Mouse (Mus musculus) urinary bladder, postnatal 36 days (tissue): ENCODE data around the gene Srrt.

Experiments
- DNase-seq, 2 experiments: peaks; one replicate each; pipeline ENCODE4 v3.0.0; 2022; ENCODE audit warnings: low spot score in 2 of 2, mixed read lengths in 1 of 2

The Srrt gene

DNA sequence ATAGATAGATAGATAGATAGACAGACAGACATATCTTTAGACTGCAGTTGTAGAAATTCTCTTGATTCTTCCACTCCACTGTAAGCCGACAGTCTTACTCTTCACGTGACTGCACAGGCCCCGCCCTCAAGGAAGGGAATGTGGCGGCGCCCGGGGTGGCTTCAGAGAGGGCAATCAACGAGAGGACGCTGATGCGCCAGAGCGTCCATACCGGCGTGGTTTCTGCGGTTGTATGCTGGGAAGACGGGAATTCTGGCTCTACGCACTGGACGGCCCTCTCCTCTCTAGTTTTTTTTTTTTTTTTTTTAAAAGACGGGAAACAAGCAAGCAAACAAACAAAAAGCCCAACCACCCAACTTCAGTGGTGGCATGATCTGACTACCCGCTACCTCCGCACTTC lies 30.8 kb upstream of the Srrt start:
- DNase-seq = peak; percentile 83 to 94

DNA sequence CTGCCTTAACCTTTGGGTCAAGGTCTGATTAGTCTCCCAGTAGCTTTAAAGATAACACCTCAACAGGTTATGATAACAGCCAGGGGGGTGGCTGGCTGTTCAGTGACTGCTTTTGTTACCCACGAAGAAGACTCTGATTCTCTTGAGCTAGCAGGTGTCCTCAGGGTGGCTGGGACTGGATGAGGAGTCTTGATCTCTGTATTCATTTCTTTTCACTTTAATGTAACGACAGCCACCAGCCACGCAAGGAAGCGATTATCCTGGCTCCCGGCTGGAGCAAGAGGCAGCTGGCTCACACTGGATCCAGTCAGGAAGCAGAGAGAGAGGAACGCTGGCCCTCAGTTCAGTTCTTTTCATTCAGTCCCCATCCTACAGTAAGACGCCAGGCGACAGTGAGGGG lies 29.7 kb upstream of the Srrt start:
- DNase-seq = no peak

- no peak for DNase-seq
Observed at GRCm38 (mm10) chr5:137335066-137335465, 27.6 kb upstream of the Srrt start.

- DNase-seq = no peak
Observed at GRCm38 (mm10) chr5:137334317-137334716, 26.8 kb upstream of the Srrt start.

GRCm38 (mm10) chr5:137333512-137334174 lies 26.2 kb upstream of the Srrt start, which contains the start of gene Slc12a9:
Slc12a9 (minus strand) TSS chr5:137333597.
- peak; percentile 93 to 95 for DNase-seq

DNA sequence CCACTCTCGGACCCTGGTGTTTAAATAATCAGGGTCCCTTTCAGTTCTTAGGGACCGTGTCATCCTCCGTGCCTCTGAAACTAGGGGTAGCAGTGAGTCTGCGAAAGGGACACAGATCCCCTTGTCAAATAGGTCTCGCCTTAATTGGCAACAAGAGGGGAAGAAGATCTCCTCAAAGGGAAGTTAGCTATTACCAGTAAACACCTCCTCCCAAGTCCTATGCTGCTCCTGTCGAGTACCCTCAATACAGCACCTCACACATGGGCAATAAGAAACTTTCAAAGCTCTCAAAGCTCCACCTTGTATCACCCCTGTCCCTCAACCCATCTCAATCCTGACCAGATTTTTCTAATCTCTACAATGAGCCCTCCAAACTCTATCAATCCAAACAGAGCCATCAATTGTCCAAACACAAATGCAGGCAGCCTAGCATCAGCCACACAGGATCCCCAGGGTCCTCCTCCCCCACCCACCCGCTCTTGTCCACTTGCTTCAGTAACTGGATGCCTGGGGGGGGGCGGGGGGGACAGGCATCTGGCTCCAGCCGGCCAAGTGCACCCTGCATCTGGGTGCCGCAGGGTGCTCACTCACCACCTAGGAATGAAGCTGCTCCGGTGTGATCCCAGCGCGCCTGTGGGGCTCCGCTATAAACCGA lies 25.5 kb upstream of the Srrt start:
- DNase-seq = no peak

- DNase-seq = no peak
Observed at GRCm38 (mm10) chr5:137330910-137331309, 23.4 kb upstream of the Srrt start.

DNA sequence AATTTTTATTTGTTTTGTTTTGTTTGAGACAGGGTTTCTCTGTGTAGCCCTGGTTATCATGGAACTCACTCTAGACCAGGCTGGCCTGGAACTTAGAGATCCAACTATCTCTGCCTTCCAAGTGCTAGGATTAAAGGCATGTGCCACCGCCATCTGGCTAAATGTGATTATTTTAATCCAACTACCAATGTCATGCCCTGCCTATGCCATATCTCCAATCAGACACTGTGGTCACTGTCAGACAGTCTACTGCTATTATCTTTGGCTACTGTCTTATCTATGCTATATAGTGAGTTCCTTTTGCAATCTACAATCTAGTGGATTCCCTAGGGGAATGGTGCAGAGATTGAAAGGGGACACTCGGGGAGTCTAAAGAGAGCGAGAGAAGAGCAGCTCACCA lies 13.5 kb upstream of the Srrt start:
- DNase-seq = no peak

DNA sequence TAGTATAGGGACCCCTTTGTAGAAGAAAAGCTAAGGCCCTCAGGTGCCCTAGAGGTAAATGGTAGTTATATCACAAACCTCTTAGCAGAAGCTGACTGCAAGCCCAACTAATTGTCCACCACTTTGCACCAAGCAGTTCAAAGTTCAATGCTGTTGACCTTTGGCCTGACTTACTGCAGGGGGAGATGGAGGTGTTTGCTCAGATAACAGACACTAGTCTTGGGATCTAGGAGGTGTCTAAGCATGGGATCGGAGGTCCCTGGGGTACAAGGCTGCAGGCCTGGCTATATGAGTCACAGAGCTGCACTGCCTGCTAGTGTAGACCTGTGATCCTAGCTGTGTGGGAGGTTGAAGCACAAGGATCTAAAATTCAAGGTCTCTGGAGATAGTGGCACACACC lies 11.1 kb upstream of the Srrt start:
- DNase-seq = no peak

GRCm38 (mm10) chr5:137317361-137317760 lies 9.9 kb upstream of the Srrt start:
- DNase-seq = no peak

DNA sequence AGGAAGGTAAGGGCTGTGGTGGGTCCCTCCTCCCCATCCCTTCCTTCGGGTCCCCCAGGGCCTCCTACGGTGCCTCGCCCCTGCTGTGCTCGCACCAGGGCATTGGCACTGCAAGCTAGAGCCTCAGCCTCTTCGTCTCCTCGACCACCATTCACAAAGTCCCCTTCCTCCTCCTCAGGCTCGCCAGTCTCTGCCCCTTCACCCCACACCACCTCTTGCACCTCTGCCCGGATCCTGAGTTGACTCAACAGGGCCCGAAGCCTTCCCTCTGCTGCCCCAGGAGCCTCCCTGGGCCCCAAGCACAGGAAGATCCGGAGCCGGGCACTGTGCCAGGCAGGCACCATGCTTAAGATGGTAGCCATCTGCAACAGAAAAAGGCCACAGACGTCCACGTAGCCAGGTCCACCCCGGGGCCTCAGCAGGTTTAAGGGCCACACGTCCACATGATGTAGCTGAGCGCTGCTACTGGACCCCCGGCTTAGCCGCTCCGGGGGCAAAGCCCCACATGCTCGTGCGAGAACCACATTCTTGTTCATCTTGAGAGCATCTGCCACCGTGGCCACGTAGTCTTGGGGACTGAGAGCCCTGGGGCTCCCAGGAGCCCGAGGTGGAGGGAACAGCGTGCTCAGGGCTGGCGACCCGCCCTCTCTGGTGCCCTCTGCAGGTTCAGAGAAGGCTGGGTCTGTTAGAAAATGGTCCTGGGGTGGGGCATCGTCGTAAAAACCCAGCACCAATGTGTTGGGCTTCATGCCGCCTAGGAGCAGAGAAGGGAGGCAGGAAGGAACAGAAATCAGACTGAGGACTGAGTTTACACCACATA lies 7.8 kb upstream of the Srrt start:
- peak in 1 of 2 experiments; percentile 38 for DNase-seq

DNA sequence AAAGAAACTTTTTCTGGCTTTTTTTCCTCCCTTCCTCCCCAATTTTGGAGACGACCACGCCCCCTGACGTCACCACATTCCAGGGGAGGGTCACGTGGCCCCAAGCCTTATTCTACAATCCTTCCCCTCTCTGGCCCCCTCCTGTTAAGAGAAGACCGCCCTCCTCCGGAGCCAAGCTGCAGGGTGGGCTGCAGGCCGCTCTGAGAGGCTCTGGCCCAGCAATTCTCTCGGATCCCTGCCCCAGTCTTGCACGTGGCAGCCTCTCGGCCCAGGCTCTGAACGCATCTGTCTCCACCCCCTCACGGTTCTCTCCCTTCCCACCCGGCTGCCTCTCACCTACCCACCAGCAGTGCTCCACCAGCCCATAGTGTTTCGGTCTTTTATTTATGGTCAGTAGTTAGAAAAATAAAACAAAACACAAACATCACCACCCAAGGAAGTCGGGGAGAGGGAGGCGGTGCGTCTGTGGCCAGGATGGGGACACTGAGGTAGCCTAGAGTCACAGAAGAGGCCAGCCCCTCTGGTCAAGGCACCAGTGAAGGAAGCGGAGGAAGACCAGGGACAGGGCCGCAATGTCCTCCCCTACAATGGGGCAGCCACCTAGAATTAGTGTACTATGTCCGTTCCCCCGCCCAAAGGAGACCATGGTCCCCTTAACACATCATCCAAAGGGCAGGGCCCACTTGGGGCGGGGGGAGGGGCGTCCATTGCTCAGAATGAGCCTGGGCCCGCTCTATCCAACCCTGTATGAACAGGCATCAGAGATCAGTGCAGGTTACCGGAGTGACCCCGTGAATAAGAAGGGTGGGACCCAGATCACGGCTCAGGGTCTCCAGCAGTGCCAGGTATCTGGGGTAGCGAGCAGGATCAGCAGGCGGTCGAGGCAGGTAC lies 7.0 kb upstream of the Srrt start, which contains the start of gene Trip6:
Gene Trip6, minus strand, starts transcription at position 212 of the 891 bp plus-strand sequence.
- DNase-seq = peak; percentile 85 to 90

DNA sequence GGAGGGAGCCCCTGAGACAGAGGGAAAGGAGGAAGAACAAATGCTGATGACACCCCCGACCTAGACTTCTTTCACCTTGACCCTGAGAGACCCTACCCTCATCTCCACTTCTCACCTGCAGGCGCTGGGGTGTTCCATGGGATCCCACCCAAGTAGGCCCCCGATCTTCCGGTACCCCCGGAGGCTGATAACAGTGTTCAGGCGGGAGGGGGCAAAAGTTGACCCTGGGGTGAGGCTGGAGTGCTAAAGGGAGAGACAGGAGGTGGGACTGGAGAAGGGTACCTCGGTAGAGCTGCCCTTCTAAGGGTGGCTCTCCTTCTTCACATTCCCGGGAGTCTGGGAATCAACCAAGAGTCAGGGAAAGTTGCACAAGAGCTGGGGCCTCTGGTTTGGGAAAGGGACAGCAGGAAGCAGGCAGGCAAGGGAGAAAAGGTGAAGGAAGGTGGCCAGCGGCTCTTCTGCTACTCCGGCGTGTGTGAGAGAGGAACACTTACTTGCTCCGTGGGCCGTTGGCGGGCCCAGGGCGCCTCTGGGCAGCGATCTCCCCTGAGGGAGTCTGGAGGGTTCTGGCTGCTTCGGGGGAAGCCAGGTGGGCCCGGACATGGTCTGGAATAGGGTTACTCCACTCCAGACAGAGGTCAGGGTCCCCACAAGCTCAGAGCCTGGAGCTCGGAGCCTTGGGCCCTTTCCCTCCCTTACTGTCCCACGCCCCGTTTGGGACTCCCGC lies 6.2 kb upstream of the Srrt start:
- DNase-seq = no peak

DNA sequence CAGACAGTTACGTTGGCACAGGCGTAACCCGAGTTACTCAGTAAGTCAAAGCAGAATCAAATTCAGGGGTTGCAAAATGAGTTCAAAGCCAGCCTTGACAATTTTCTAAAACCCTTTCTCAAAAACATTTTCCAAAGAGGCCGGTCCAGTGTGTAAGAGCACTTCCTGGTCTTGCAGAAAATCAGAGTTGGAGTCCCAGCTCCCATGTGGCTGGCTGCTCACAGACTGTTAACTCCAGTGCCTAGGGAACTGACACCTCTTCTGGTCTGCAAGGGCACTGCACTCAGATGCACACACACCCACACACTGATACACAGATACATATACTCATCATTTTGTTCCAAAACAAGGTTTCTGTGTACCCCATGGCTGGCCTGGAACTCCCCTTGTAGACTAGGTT lies 882 bp upstream of the Srrt start:
- no peak for DNase-seq

DNA sequence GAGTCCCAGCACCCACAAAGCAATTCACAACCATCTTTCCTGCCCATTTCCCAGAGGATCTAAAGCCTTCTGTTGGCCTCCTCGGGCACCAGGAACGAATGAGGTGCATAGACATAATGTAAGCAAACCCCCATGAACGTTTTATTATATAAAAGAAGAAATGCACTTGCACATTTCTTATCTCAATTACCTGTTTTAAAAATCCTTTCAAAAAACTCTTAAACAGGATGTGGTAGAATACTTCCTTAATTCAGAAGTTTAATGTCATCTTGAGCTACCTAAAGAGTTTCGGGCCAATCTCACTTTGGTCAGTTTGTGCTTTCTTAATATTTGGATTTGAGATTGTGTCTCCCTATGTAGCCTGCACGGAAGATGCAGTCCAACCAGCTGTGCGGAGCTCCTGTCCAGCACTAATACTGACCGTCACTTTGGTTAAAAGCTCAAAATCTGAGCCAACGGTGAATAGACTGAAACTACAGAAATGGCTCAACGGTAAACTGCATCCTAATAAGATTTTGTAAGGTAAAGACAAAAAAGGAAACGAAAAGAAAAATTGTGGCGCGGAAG lies 952 bp downstream of the Srrt start:
- no peak for DNase-seq

- DNase-seq = no peak
Observed at GRCm38 (mm10) chr5:137305822-137306221, 1.7 kb downstream of the Srrt start.

GRCm38 (mm10) chr5:137304816-137305215 lies 2.7 kb downstream of the Srrt start:
- no peak for DNase-seq

DNA sequence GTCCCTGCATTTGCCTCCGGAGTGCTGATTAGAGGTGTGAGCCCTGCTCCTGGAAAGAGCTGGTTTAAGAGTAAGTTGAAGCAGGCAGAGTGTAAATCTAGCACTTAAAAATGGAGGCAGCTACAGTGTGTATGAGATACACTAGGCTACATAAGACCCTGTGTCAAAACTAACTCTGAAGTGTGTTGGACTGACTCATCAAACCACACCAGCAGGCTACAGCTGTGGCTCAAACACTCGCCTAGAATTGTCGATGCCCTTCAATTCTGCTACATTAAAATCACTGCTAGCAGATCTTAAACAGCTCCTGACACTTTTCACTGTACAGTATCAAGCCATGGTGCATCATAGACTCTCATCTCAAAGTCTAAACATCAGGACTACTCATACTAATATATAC lies 3.3 kb downstream of the Srrt start:
- no peak for DNase-seq

GRCm38 (mm10) chr5:137303609-137304008 lies 3.9 kb downstream of the Srrt start:
- no peak for DNase-seq

- no peak for DNase-seq
Observed at GRCm38 (mm10) chr5:137301253-137301652, 6.2 kb downstream of the Srrt start.

- no peak for DNase-seq
Observed at GRCm38 (mm10) chr5:137299240-137299639, 8.2 kb downstream of the Srrt start.
